Mouse (Mus musculus): ENCODE data around the gene Nbea.

- no peak for TF ChIP-seq CTCF (conservative IDR thresholded peaks at IDR 0.05; ENCODE audit: low read length)
- no peak for TF ChIP-seq NANOG (IDR thresholded peaks at IDR 0.05; ENCODE audit: borderline replicate concordance, low read length)
- no peak for TF ChIP-seq POU5F1 (IDR thresholded peaks at IDR 0.05; ENCODE audit: borderline replicate concordance, low read length)
These were observed 584.8 kb downstream of the Nbea start for GRCm38 (mm10) chr3:55598681-55599080.

All from E14TG2a.4 (cell line).